Mouse (Mus musculus) midbrain, embryonic 14.5 days (tissue): ENCODE measurements around the gene Psma1. TPM values are rescaled to one million over a fixed set of nuclear protein-coding genes. Genes with fewer than 3 reads are reported as not detected.

ENCODE experiments used
- ATAC-seq: fragments of 200-750 bp; cut with Nextera tagmentation; 2 replicates; pipeline ENCODE4 v1.8.0; 2017; ENCODE audit warnings: moderate number of reproducible peaks, moderate library complexity; ENCODE audit not compliant: low FRiP score, low TSS enrichment
- DNase-seq: peaks from one replicate; pipeline ENCODE4 v3.0.0-alpha.2; 2015
- H3K27ac ChIP-seq: fragments of 300-500 bp; sonication (generic); replicated peaks from 2 replicates; pipeline ENCODE4 v1.5.1; 2014; ENCODE audit warnings: mild to moderate bottlenecking, low read depth, low read length, moderate library complexity
- H3K27me3 ChIP-seq: fragments of 300-500 bp; sonication (generic); 2 replicates; pipeline ENCODE4 v1.6.1; 2014; ENCODE audit warnings: low read length, control low read depth, mixed read lengths; ENCODE audit not compliant: control insufficient read depth, insufficient read depth
- H3K36me3 ChIP-seq: fragments of 300-500 bp; sonication (generic); 2 replicates; pipeline ENCODE4 v1.6.1; 2014; ENCODE audit warnings: low read length, control low read depth; ENCODE audit not compliant: control insufficient read depth, insufficient read depth
- H3K4me1 ChIP-seq: fragments of 300-500 bp; sonication (generic); 2 replicates; pipeline ENCODE4 v1.6.1; 2014; ENCODE audit warnings: mild to moderate bottlenecking, antibody characterized with exemption, low read length, control low read depth; ENCODE audit not compliant: control insufficient read depth, insufficient read depth
- H3K4me2 ChIP-seq: fragments of 300-500 bp; sonication (generic); 2 replicates; pipeline ENCODE4 v1.6.1; 2014; ENCODE audit warnings: mild to moderate bottlenecking, low read length, moderate library complexity
- H3K4me3 ChIP-seq: fragments of 300-500 bp; sonication (generic); replicated peaks from 2 replicates; pipeline ENCODE4 v1.5.1; 2014; ENCODE audit warnings: low read depth, low read length
- H3K9ac ChIP-seq: fragments of 300-500 bp; sonication (generic); replicated peaks from 2 replicates; pipeline ENCODE4 v1.6.1; 2014; ENCODE audit warnings: mild to moderate bottlenecking, low read length, moderate library complexity
- H3K9me3 ChIP-seq: fragments of 300-500 bp; sonication (generic); 2 replicates; pipeline ENCODE4 v1.6.1; 2016; ENCODE audit warnings: low read length, control low read depth, mixed read lengths; ENCODE audit not compliant: control insufficient read depth
- whole genome bisulfite sequencing: fragments of 180-500 bp; shearing (Covaris S2); extraction: QIAGEN DNeasy Blood & Tissue Kit; methylation state at CpG from one replicate; pipeline ENCODE4 v1.1.7; 2014; 5-methylcytosine and 5-hydroxymethylcytosine counted together
- polyA plus RNA-seq: library from polyadenylated mRNA; unstranded; fragments of >200 nt; fragmentation: Nextera tagmentation; extraction: Ambion mirVana; gene quantifications from 2 replicates; pipeline ENCODE4 v1.2.1, GENCODE M21; 2014

Psma1 gene
- polyA plus RNA-seq, 1 experiment from 2014 or later, result 377 TPM

DNA sequence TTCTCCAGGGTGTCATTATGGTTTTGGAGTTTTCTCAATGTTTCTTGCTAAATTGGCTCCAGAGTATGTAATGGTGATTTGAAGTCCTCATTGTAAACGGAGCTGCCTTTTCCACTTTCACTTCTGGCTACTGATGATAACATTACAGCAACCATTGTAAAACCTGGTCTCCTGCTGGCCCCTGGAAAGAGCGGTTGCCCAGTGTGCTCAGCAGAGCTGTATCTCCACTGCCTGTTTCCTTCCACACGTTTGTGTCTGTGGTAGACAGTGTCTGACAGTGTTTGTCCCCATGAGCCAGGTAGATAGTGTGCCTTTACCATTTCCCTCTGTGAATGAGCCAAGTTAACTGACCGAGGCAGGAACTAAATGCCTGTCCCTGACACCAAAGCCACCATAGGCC lies 33.1 kb upstream of the Psma1 start:
- no peaks in the 10 kb centered on the region for H3K36me3 ChIP-seq
- WGBS, result 73% methylated on average over 4 of the region's 4 CpGs
- H3K4me1 ChIP-seq, result no peaks in the 10 kb centered on the region
- DNase-seq (no peak), ATAC-seq (no peak)
- no peaks in the 10 kb centered on the region for H3K27me3 ChIP-seq
- H3K9me3 ChIP-seq, result no peaks in the 10 kb centered on the region
- no peak overlapping the region for H3K4me2 ChIP-seq
- H3K9ac ChIP-seq, result no peak overlapping the region
- no peak overlapping the region for H3K4me3 ChIP-seq
- no peak overlapping the region for H3K27ac ChIP-seq

DNA sequence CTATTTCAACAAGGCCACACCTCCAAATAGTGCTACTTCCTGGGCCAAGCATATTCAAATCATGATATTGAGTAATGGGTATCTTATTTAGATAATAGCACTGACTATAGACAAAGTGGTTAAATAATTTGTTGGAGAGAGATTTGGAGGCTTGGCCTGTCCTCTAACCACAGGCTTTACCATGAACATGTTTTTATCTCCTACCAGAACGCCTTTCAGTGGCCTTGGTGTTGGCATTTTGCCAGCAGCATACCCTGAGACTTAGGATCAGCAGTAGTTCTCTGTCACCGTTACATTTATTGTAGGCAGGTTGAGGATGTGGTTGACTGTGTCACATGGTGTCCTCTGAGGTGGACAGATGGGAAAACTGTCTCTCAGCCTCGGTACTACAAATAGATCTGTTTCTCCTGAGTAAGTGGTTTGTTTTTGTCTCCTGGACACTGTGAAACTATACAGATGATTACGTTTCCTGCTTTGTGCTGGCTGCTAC lies 25.4 kb upstream of the Psma1 start:
- H3K27me3 ChIP-seq, result no peaks in the 10 kb centered on the region
- H3K9ac ChIP-seq, result no peak overlapping the region
- WGBS, result 80% methylated on average over 4 of the region's 4 CpGs
- no peak overlapping the region for H3K27ac ChIP-seq
- H3K4me2 ChIP-seq, result no peak overlapping the region
- no peaks in the 10 kb centered on the region for H3K9me3 ChIP-seq
- no peak overlapping the region for H3K4me3 ChIP-seq
- H3K36me3 ChIP-seq, result no peaks in the 10 kb centered on the region
- no peaks in the 10 kb centered on the region for H3K4me1 ChIP-seq
- DNase-seq (no peak), ATAC-seq (no peak)

DNA sequence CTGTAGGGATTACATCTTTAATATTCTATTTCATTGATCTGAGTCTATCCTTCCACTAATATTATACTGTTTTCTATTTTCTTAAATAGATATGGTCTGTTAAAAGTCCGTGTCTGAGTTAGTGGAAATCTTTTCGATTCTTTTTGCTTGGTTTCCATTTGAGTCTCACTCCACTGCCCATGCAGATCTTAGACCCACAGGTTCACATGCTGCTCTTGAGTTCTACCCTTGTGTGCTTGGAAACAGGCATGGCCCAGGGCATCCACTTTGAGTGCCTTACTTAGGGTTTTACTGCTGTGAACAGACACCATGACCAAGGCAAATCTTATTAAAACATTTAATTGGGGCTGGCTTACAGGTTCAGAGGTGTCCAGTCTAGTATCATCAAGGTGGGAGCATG lies 24.9 kb upstream of the Psma1 start:
- no peak for ATAC-seq
- no peaks in the 10 kb centered on the region for H3K36me3 ChIP-seq
- H3K4me1 ChIP-seq, result no peaks in the 10 kb centered on the region
- no peak overlapping the region for H3K9ac ChIP-seq
- H3K4me3 ChIP-seq, result no peak overlapping the region
- 82% methylated on average over 2 of the region's 2 CpGs for WGBS
- no peak overlapping the region for H3K27ac ChIP-seq
- no peak for DNase-seq
- no peaks in the 10 kb centered on the region for H3K27me3 ChIP-seq
- H3K4me2 ChIP-seq, result no peak overlapping the region
- H3K9me3 ChIP-seq, result no peaks in the 10 kb centered on the region

DNA sequence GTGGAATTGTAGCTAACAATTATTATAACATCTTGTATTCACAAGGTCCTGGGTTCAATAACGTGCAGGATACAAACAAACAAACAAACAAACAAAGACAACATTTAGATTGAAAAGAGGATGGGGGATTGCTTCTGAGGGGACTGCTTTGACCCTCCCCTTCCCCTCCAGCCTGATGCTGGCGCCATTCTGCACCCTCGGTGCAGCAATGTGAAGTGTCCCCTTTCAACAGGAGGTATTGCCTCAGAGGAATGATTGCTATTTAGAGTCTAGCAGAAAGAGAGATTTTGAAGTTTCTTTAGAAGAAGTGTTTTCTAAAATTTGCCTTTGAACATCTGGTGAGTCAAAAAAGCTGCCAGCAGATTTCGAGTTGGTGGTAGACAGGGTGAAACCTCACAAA lies 23.3 kb upstream of the Psma1 start:
- Histone ChIP-seq H3K4me2 (no peak overlapping the region), H3K27ac (no peak overlapping the region), H3K4me3 (no peak overlapping the region), H3K27me3 (no peaks in the 10 kb centered on the region), H3K9ac (no peak overlapping the region), H3K36me3 (no peaks in the 10 kb centered on the region), H3K9me3 (no peaks in the 10 kb centered on the region), H3K4me1 (no peaks in the 10 kb centered on the region)
- ATAC-seq, result no peak
- 75% methylated on average over 4 of the region's 4 CpGs for WGBS
- no peak for DNase-seq

DNA sequence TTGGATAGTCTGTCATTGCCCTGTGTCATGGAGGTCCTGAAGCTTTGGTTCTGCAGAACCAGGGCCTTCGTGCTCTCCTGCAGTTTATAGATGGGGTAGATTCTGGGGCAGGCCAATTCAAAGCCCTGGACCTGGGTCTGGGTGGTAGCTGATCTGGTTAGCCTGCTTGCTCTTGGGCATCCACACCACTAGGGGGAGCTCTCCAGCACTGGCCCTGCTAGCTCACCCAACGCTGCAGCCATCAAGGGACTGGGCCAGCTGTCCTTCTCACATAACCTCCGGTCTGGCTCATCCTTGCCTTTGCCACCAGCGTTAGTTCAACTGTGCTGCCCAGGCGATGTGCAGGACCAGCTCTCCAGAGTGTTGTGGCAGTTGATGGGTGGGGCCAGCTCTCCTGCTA lies 18.8 kb upstream of the Psma1 start:
- Histone ChIP-seq H3K36me3 (no peaks in the 10 kb centered on the region), H3K27ac (no peak overlapping the region), H3K4me2 (no peak overlapping the region), H3K4me1 (no peaks in the 10 kb centered on the region), H3K27me3 (no peaks in the 10 kb centered on the region; the same call in 1 of the 2 replicates), H3K9me3 (no peaks in the 10 kb centered on the region), H3K9ac (no peak overlapping the region), H3K4me3 (no peak overlapping the region)
- no peak for ATAC-seq
- WGBS, result 83% methylated on average over 5 of the region's 5 CpGs
- DNase-seq, result no peak

DNA sequence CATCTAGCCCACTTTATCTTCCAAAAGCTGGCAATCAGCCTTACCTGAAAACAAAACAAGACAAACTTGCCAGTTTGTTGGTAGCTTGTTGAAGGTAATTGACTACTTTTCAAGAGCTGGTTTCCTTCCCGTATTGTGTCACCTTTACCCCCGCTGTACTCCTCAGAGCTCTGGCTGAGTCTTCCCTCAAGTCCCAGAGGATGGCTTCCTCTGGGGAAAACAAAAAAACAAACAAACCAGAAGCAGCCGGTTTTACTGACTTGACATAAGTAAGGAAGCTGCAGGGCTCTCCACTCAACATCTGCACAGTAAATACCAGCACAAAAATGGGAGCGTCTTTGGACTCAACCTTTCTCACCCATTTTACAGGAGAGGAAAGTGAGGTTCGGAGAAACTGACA lies 18.0 kb upstream of the Psma1 start:
- 82% methylated on average over 5 of the region's 5 CpGs for WGBS
- H3K36me3 ChIP-seq, result no peaks in the 10 kb centered on the region
- H3K27me3 ChIP-seq, result no peaks in the 10 kb centered on the region; the same call in 1 of the 2 replicates
- no peaks in the 10 kb centered on the region for H3K9me3 ChIP-seq
- DNase-seq (no peak), ATAC-seq (no peak)
- no peak overlapping the region for H3K9ac ChIP-seq
- H3K4me3 ChIP-seq, result no peak overlapping the region
- no peak overlapping the region for H3K4me2 ChIP-seq
- H3K27ac ChIP-seq, result no peak overlapping the region
- H3K4me1 ChIP-seq, result no peaks in the 10 kb centered on the region

DNA sequence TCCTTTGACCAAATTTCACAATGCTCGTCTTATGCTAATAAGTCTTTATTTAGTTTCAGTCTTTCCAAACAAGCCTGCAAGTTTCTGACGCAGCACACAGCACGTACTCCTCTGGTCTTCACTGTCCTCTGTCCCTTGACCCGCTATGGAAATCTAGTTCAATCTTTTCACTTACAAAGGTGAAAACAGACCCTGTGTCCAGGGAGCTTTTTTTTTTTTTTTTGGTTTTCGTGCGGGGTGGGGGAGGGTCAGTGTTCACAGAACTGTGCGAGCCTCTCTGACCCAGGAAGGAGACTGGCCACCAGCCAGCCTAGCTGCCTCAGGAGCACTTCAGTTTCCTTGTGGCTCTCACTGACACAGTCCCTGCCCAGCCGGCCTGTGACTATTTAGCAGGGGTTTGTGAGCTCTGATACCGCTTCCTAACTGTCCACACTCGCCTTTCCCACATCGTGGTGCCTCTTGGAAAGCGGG lies 16.6 kb upstream of the Psma1 start:
- no peak overlapping the region; the same call in 1 of the 2 replicates for H3K9ac ChIP-seq
- no peak for ATAC-seq

DNA sequence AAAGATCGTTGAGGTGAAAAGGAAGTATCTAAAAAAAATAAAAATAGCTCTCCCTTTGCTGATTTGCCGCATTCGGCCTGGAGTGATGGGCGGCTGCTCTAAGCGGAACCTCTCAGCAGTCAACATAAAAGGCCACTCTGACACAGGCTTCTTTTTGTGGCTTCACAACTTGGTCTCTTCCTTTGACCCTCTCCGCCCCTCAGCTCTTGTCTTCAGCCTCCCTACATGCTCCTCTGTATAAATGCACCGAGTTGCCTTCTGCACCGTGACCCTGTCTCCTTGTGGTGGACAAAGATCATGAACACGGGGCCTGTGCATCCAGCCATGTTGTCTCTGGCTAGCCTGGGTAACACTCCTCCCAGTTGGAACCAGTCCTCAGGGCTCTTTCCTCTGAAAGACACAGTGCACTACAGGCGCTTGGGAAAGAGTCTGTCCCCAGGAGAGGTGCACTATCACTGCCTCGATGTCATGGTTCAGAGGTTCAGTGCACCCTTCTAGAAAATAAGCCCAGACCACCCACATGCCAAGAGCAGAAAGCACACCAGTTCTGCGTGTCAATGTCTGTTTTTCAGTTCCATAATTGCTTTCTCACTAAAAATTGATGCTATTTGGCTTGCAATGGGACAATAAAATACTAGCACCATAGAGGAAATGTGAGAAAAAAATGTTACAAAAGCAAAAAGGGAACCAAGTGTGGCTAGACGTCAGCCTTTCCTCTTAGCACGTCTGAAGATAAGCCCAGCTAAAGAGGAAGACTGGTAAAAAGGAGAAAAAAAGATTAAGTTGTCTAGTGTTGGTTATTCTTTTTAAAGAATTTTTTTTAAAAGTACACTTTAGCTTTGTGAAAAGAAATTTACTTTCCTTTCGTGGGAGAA lies 15.8 kb upstream of the Psma1 start:
- H3K27me3 ChIP-seq, result no peaks in the 10 kb centered on the region; the same call in 1 of the 2 replicates
- no peak overlapping the region for H3K4me3 ChIP-seq
- no peak overlapping the region; the same call in 1 of the 2 replicates for H3K4me2 ChIP-seq
- H3K9me3 ChIP-seq, result no peaks in the 10 kb centered on the region
- WGBS, result 22% methylated on average over 15 of the region's 15 CpGs
- H3K9ac ChIP-seq, result no peak overlapping the region
- no peaks in the 10 kb centered on the region for H3K4me1 ChIP-seq
- no peak overlapping the region for H3K27ac ChIP-seq
- H3K36me3 ChIP-seq, result no peaks in the 10 kb centered on the region
- DNase-seq (peak; percentile 4), ATAC-seq (no peak)

More for the DNA sequence above, 16.6 kb upstream of the Psma1 start:
- Histone ChIP-seq H3K9me3 (no peaks in the 10 kb centered on the region), H3K27me3 (no peaks in the 10 kb centered on the region; the same call in 1 of the 2 replicates), H3K27ac (no peak overlapping the region), H3K4me2 (peak overlapping the region; percentile 35), H3K4me1 (no peaks in the 10 kb centered on the region), H3K36me3 (no peaks in the 10 kb centered on the region), H3K4me3 (no peak overlapping the region)
- WGBS, result 6% methylated on average over 12 of the region's 12 CpGs
- peak; percentile 59 for DNase-seq

DNA sequence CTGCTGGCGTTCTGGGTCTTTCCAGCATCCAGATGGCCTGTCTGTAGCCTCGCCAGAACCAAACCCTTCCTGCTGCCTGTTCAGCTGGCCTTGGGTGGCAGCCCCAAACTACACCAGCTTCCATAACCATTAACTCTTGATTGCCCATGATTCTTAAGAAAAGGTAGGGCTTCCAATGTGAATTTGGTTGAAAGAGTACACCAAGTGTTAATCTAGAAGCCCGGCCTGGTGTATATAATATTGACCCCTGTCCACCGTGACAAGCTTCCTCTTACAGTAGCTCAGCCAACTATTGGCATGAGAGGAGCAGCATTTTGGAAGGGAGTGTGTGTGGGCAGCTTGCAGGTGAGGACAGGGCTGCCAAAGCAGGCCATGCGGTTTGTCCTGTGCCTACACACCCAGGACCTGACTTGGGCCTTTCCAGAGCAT lies 14.2 kb upstream of the Psma1 start:
- Histone ChIP-seq H3K27ac (no peak overlapping the region), H3K4me1 (no peaks in the 10 kb centered on the region), H3K36me3 (no peaks in the 10 kb centered on the region), H3K4me2 (no peak overlapping the region), H3K9ac (no peak overlapping the region), H3K4me3 (no peak overlapping the region), H3K27me3 (no peaks in the 10 kb centered on the region; the same call in 1 of the 2 replicates), H3K9me3 (no peaks in the 10 kb centered on the region)
- DNase-seq (no peak), ATAC-seq (no peak)
- 62% methylated on average over 5 of the region's 5 CpGs for WGBS
